Mouse (Mus musculus): ENCODE data around the gene Slc35b1.
A peak's percentile ranks its signal among the peaks of the same experiment; 100 is the strongest.

The Slc35b1 gene

DNA sequence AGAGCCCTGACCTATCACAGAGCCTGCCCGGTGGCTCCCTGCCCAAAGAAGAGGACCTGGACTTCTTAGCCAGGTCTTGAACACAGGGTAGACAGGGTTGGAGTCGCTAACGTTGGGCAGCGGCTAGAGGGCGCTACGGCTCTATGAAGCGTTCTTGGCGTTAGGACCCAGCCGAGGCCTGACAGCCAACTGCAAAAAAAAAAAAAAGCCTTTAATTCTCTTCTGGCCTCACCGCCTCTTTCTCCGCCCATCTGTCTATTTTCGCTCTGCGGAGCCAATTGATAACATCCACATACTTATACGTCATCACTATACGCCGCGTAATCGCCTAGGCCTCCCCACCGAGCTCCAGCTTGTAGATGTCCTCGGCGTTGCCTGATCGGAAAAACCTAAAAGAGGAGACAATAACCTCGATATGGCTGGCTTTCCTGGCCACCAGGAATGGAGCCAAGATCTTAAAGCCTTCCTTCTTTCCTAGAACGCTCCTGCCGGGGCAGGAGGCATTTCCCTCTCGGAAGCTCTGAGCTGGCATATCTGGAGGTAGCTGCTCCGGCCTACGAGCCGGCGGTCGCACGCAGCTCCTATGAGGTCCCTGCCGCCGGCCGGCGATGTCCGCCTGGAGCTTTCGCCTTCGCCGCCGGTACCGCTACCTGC is at the start of gene Slc35b1:
TSS of gene Slc35b1 (plus strand) at position 374 of the 654 bp plus-strand sequence.
- peak; percentile 100 for DNase-seq (ENCODE audit: extremely low spot score, low read depth, low spot score)

DNA sequence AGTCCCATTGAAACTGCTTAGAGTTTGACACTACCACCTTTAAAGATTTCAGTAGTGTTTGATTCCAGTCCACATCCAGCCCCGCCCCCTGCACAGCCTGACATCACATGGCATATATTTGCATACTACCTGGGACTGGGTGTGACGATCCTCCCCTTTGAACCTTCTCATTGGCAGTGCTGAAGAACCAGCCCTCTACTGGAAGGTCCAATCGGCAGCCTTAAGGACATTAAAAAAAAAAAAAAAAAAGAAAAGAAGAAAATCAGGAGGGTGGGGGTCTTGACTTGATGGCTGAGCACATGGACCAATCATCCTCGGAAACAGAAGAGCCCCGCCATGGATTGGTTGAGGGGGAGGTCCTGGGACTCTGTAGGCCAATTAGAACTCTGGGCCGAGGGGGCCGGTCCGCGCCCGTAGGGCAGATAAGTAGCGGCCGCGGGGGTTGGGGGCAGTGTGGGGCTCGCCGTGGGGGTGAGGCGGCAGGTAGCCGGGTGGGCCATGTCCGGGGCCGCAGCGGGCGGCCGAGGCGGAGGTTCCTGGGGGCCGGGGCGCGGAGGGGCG is 47.8 kb upstream of the Slc35b1 start, which contains the start of gene Fam117a:
TSS of gene Fam117a (plus strand) at position 451 of the 561 bp plus-strand sequence.
- peak; percentile 73 for DNase-seq (ENCODE audit: extremely low spot score, low read depth, low spot score)

DNA sequence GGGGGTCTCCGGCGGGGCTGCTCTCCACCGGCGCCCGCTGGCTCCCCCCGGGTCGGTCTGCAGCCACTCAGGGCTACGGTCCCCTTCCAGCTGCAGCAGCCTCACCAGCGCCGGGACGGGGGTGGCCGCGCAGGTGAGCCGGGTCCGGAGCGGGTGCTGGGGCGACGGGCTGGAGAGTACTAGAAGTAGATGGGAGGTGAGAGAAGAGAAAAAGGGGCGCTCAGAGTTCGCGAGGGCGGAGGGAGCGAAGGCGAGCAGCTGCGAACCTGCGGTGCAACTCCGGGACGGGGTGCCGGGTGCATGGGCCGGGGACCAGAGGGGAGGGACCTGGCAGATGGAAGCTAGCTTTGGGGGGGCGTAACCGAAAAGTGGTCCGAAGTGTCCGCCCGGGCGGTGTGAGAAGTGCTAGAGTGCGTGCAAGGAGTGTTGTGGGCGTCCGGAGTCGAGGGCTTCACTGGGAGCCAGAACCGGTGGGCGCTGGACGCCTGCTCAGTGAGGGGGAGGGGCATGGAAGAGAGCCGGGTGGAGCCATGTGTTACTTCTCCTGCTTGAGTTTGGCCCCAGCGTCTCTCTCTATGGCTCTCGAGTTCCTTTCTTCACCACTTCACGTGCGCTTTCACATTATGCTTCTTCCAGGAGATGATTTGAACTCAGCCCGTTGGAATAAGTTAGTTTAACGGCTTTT is 47.2 kb upstream of the Slc35b1 start:
- no peak for DNase-seq (ENCODE audit: extremely low spot score, low read depth, low spot score)

DNA sequence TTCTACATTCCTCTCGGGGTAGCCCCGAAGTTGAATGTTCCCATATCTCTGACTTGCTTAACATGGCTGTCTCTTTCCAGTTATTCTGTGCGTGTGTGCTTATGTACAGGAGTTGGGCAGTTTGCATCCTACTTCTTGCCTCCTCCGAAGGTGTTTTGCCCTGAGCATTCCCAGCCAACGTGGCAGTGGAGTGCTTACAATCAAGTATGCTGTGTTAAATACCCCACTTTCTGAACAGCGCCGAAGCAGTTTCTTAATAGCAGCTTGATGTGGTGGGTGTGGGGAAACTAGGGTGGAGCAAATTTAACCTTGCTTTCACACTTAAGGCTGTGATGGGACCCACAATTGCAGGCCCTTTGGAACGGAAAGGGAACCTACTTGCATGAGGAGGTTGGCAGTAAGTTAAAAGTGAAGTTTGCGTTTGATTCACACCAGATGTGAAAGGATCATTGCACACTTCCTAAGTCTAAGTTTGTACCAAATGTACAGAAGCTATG is 46.6 kb upstream of the Slc35b1 start:
- DNase-seq (ENCODE audit: extremely low spot score, low read depth, low spot score), result no peak

DNA sequence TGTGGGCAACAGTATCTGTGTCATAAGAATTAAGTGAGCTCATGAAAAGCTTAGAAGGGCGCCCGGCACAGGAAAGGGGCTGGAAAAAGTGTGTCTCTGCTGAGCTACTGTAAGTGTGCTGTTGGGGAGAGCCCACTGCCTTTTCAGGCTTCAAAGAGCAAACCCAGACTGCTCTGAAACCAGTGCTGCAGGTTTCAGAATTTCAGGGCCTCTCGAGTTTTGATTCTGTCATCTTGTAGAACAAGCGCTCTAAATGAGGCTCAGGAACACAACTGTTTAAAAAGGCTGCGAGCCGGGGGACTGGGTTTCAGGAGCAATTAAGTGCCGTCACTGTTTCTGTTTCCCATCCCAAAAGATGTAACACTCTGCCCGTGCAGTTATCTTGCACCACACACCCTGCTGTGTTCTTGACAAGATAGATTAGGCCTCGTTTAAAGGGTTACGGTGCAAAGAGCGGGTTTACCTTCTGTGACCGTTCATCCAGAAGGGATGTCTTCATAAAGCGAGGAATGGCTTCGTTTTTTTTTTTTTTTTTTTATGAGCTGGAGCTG is 44.9 kb upstream of the Slc35b1 start:
- no peak for DNase-seq (ENCODE audit: extremely low spot score, low read depth, low spot score)

DNA sequence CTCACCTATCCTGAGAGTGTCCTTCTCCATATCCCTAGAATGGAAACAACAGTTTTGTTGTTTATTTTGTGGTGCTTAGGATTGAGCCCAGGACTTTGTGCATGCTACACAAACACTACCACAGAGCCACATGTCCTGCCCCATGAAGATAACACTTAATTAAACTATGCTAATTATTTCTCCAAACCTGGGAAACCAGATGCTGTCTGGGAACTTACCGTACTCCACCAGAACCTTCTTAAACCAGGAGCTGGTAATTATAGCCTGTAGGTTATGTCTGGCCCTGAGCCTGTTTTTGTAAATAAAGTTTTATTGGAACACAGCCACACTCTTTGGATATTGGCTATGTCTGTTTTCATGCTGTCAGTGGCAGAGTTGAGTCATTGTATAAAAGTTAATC is 44.2 kb upstream of the Slc35b1 start:
- no peak for DNase-seq (ENCODE audit: extremely low spot score, low read depth, low spot score)

DNA sequence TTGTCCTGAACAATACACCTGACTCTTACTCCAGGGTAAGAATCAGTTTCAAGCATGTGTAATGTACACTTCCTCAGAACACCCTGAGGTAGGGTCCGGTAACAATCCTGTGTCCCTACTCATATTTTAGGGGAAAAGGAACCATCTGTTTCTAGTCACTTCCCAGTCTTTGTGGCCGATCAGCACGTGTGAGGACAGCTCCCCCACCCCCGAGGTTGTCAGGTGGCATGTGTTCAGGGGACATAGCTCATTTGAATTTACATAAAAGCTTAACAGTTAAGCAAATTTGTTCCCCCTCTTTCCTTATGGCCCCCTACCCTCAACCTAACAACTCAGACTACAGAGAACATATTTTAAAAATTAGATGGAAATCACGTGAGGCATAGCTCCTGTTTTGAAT is 43.8 kb upstream of the Slc35b1 start:
- no peak for DNase-seq (ENCODE audit: extremely low spot score, low read depth, low spot score)

DNA sequence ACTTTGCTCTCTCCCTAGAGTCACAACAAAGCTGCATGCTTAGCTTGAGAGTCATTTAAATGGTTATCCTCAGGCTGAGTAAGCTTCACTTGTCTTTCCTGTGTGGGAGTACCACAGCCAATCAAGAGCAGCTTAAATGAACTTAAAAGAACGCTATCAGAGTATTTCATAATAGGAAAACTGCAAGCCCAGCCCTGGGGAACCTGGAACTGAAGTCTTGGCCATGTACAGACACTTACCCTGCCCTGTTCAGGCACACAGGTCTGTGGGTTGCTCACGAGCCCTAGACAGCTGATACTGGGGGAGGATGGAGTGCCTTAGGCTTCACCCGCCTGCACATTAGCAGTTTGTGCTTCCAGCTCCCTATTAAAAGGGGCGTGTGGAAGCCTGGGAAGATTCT is 41.3 kb upstream of the Slc35b1 start:
- DNase-seq (ENCODE audit: extremely low spot score, low read depth, low spot score), result no peak

DNA sequence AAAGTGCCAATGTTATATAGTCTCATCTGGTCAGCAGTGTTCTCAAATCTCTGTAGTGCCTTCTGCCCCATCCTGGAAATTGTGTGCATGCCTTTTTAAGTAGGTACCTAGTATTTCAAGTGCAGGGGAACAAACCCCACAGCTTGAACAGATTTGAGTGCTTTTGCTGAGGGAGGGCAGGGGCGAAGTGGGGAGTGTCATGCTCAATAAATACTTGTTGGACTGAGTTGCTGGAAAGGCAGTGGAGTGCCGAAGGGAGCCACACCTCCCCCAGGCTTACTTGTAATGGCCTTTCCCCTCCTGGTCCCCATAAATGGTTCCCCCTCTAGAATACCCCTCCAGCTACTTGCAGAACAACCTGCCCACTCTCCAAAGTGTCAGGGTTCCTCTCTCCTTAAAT is 40.3 kb upstream of the Slc35b1 start:
- no peak for DNase-seq (ENCODE audit: extremely low spot score, low read depth, low spot score)

DNA sequence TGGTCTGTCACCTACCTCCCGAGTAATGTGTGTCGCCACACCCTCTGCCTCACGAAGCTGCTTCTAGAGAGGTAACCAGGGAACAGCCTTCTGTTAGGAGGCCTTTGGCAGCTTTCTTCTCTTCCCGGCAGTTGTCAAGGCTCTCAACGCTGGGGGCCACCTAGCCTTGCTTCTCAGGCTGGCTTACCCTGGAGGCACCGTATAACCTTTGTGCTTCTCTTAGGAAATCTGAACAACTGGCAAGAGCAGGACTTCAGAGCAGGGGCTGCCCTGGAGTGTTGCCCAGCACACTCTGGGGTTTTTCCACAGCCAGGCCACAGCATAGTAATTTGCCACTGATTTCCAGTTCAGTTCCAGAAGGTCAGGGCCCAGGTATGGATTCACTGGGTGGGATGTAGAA is 34.2 kb upstream of the Slc35b1 start:
- no peak for DNase-seq (ENCODE audit: extremely low spot score, low read depth, low spot score)

DNA sequence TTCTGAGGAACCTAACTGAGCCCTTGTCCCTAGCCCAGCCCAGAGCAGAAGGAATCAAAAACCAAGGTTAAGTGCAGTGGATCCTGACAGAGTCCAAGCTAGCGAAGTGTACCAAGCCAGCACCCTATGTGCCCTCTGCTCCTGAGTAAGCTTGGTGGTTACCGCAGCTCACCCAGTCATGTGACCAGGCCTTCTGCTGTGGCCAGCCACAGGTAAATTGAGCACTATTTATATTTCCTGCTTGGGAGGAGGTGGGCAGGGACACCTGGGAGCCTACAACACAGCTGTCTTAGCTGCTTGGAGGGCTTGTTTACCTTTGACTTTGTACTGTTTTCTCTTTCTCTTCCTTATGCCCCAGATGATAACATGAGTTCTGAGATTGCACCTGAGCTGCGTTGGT is 33.5 kb upstream of the Slc35b1 start:
- no peak for DNase-seq (ENCODE audit: extremely low spot score, low read depth, low spot score)

DNA sequence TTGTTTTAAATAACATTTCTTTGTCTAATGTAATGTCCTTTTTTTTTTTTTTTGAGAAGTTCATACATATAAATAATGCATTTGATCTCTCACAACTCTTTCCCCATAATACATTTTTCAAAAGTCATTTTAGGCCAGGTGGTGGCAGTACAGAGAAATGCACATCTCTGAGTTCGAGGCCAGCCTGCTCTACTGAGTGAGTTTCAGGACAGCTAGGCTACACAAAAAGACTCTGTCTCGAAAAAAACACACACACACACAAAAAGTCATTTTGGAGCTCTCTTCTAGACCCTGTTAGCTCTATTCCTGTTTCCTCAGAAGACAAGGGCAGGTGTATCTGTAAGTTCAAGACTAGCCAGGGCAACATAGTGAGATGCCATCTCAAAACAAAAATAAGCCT is 31.8 kb upstream of the Slc35b1 start:
- DNase-seq (ENCODE audit: extremely low spot score, low read depth, low spot score), result no peak

DNA sequence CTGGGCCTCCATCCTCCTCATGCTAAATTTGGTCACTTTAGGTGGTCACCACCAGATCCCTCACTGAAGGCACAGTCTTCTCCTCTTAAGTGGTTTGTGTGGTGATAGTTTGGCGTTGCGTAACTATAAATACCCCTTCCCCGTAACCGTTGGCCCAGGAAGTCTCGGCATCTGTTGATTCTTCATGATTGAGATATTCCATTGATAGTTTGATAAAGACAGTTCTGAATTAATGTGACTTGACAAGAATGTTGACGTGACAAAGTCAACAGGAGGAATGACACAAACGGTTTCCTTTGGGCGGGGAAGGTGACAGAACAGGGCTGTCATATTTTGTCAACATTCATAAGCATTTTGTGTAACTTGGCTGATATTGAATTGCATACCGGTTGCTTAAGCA is 31.3 kb upstream of the Slc35b1 start:
- no peak for DNase-seq (ENCODE audit: extremely low spot score, low read depth, low spot score)

DNA sequence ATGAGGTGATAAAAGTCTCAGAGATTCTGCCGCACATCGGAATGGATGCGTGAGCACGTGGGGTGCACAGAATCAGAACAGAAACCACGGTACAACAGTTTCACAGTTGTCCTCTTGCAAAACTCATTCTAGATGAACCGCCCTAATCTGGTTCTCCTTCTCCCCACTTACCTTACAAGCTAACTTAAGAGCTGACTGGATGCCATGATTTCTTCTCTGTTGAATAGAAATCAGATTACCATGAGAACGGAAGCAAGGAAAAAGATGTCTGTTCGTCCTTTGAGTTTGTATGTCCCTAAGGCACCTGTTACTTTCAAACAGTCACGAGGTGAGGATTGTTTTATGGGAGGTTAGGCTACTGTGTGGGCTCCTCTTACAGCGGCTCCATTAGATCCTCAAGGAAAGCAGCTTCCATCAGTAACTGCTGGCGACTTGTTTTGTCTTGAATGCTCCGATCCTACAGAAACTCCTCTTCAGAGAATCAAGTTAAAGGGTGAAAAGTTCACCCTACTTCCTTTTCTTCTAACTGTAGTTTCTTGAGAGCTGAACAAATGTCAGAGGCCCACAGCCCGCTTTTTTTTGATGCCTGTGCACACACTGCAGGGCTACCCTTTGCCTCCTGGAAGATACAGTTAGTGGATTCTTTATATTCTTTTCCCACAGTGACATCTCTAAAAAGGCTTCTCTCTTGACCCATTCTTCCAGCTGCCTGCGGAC is 30.1 kb upstream of the Slc35b1 start:
- DNase-seq (ENCODE audit: extremely low spot score, low read depth, low spot score), result no peak

DNA sequence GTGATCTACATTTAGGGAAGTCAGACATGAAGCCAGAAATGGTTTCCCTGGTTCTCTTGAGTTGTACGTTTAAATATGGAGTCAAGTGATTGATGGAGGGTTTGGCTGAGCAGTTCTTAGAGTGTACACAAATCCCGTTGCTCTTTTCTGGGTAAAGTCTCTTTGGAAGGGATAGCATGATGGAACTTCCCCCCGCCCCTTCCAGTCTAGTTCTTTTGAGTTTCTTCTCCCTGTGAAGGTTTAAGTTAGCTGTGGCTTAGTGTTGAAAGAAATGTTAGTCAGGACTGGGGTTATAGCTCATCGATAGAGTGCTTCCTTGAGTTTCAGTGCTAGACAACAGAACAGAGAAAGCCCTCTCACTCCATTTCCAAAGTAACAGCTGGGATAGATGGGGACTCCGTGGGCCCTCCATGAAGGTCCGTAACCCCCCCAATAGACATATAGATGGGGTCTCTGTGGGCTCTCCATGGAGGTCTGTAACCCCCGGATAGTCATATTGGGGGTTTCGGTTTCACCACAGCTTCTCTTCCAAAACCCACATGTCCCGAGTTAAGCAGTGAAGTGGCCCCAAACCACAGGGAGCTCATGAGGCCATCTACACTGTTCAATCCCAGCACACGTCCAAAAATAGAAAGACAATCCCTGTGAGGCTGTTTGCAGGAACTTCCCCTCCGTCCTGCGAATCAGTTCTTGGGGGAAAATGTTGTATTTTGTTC is 29.4 kb upstream of the Slc35b1 start:
- DNase-seq (ENCODE audit: extremely low spot score, low read depth, low spot score), result no peak

DNA sequence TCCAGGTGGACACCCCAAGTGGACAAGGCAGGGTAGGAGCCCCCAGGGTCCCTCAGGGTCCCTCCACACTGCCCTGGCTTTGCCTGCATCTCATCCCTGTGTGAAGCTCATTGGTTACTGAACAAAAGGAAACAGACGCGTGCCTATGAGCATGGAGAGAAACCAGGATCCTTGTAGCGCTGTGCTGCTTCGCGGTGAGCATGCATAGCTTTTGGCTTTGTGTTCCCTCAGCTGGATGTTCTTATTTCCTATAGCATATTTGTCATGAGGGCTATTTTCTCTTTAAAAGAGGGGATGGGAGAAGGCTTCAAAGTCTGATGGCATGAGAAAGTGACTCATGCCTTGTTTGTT is 28.9 kb upstream of the Slc35b1 start:
- no peak for DNase-seq (ENCODE audit: extremely low spot score, low read depth, low spot score)

DNA sequence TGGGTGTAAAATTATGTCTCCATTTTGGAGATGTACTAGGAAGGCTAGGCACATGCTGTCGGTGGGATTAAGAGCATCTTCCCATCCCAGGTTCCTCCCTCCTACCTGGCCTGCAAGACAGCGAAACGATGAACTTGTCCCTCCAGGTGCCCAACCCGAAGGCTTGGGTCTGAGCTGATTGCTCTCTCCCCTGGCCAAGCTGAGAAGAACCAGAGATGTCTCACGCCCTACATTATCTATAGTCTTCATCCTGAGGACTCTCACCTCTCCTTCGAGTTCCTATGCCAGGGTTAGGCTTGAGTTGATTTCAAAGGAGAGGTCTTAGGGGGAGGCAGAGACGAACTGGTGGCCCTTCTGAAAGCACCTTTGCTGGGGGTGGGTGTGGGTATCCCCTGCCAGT is 28.5 kb upstream of the Slc35b1 start:
- DNase-seq (ENCODE audit: extremely low spot score, low read depth, low spot score), result no peak

DNA sequence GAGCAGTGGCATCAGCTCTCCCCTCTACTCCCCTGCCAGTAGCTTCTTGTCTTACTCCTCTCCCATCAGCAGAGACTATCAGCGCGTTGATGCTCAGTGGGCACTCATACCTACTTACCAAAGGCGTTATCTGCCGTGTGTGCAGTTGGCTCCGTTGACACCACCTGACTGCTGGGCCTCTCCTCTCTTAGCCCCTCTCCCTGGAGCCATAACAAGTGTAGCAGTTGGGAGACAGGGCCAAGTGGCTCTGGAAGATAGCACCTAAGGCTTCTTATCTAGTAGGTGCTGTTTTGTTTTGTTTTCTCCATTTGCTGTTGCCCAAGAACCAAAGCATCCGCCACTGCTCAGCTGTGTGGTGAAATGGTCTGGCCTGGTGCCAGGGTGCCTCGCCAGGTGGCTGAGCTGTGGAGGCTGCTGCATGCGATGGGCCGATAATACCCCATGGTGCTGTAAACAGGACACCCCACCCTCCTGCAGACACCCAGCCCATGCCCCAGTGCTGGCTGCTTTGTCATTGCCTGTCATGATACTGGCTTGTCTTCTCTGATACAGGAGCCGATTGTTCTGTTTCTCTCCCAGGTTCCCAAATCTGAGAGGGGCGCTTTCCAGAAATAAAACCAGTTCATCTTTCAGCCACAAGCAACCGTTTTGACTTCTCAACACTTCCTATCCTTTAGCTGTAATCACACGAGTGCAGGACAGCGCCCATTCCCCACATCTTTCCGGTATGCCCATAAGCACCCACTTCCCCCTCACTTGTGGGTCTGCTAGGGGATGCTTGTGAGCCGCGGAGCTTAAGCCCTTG is 27.8 kb upstream of the Slc35b1 start:
- no peak for DNase-seq (ENCODE audit: extremely low spot score, low read depth, low spot score)

DNA sequence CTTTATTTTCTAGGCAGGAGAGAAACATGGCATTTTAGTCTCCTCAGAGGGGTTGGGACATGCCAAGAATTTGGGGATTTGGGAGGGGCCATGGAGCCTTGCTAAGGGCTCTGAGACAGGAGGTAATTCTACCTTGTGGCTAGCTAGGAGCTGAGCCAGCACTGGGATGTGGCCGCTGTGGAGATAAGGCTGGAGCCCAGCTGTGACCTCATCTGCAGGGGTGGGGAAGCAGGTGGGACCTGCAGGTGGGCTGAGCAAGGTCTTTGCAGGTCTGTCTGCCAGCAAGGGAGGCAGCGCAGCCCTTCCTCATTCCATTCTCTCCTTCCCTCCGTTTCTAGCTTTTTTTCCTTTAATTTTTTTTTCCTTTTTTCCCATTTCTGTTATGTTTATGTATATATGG is 26.2 kb upstream of the Slc35b1 start:
- DNase-seq (ENCODE audit: extremely low spot score, low read depth, low spot score), result no peak

DNA sequence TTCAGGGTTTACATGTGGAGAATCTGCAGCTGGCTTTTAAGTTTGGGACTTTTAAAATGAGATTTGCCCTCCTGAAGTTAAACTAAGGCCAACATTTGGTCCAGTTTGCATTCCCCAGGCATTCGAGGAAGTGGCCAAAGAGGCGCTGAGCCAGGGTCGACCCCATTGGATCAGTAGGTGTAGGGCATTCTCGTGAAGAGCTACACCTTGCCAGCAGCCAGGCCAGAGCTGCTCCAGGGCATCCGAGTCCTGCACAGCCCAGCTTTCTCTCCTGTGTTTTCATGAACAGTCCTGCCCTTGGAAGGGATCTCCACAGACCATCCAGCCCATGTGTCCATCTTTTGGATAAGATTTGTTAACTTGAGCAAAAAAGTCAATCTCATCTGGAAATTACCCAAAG is 20.1 kb upstream of the Slc35b1 start:
- DNase-seq (ENCODE audit: extremely low spot score, low read depth, low spot score), result no peak
